Mouse (Mus musculus) lung, postnatal 14 days (tissue): ENCODE measurements at regions not wholly inside any gene's neighbourhood (a gene's known extent, or its start where the extent isn't known, plus 50 kb on each side); places are given as distances from the start of the nearest gene placed in this dataset.
A peak's percentile ranks its signal among the peaks of the same experiment; 100 is the strongest.

ENCODE experiments used
- DNase-seq: peaks from one replicate; pipeline ENCODE4 v3.0.0; 2021

- DNase-seq: no peak
Measured at GRCm38 (mm10) chr6:102005627-102006026, 567.3 kb downstream of the Cntn3 start.

- DNase-seq: no peak
Measured at GRCm38 (mm10) chr6:101998181-101998580, 574.7 kb downstream of the Cntn3 start.

GRCm38 (mm10) chr6:101997629-101998028 lies 575.3 kb downstream of the Cntn3 start:
- DNase-seq: no peak

GRCm38 (mm10) chr6:101992815-101993214 lies 580.1 kb downstream of the Cntn3 start:
- DNase-seq: no peak

- DNase-seq: no peak
Measured at GRCm38 (mm10) chr6:101981656-101982055, 591.2 kb downstream of the Cntn3 start.

- DNase-seq: no peak
Measured at GRCm38 (mm10) chr6:101979213-101979612, 593.7 kb downstream of the Cntn3 start.

GRCm38 (mm10) chr6:101964941-101965340 lies 587.2 kb upstream of the Pdzrn3 start:
- no peak for DNase-seq

- peak; percentile 72 for DNase-seq
Measured at GRCm38 (mm10) chr6:101961476-101961875, 583.8 kb upstream of the Pdzrn3 start.

- peak; percentile 1 for DNase-seq
Measured at GRCm38 (mm10) chr6:101949681-101950080, 572.0 kb upstream of the Pdzrn3 start.

- no peak for DNase-seq
Measured at GRCm38 (mm10) chr6:101948950-101949349, 571.3 kb upstream of the Pdzrn3 start.

- DNase-seq: no peak
Measured at GRCm38 (mm10) chr6:101940266-101940866, 562.7 kb upstream of the Pdzrn3 start.

GRCm38 (mm10) chr6:101938393-101938985 lies 560.8 kb upstream of the Pdzrn3 start:
- no peak for DNase-seq

- DNase-seq: no peak
Measured at GRCm38 (mm10) chr6:101937467-101938392, 560.0 kb upstream of the Pdzrn3 start.

GRCm38 (mm10) chr6:101931768-101932167 lies 554.1 kb upstream of the Pdzrn3 start:
- no peak for DNase-seq

- no peak for DNase-seq
Measured at GRCm38 (mm10) chr6:101921686-101922085, 544.0 kb upstream of the Pdzrn3 start.

- peak; percentile 4 for DNase-seq
Measured at GRCm38 (mm10) chr6:101921186-101921585, 543.5 kb upstream of the Pdzrn3 start.

- no peak for DNase-seq
Measured at GRCm38 (mm10) chr6:101918914-101919313, 541.2 kb upstream of the Pdzrn3 start.

- DNase-seq: no peak
Measured at GRCm38 (mm10) chr6:101905029-101905342, 527.3 kb upstream of the Pdzrn3 start.

- DNase-seq: no peak
Measured at GRCm38 (mm10) chr6:101904234-101905028, 526.7 kb upstream of the Pdzrn3 start.

GRCm38 (mm10) chr6:101902276-101902675 lies 524.6 kb upstream of the Pdzrn3 start:
- no peak for DNase-seq

GRCm38 (mm10) chr6:101898544-101898943 lies 520.8 kb upstream of the Pdzrn3 start:
- no peak for DNase-seq

- no peak for DNase-seq
Measured at GRCm38 (mm10) chr6:101890655-101891054, 513.0 kb upstream of the Pdzrn3 start.

- peak; percentile 2 for DNase-seq
Measured at GRCm38 (mm10) chr6:101882938-101883337, 505.2 kb upstream of the Pdzrn3 start.
